In the genomic region with DNA sequence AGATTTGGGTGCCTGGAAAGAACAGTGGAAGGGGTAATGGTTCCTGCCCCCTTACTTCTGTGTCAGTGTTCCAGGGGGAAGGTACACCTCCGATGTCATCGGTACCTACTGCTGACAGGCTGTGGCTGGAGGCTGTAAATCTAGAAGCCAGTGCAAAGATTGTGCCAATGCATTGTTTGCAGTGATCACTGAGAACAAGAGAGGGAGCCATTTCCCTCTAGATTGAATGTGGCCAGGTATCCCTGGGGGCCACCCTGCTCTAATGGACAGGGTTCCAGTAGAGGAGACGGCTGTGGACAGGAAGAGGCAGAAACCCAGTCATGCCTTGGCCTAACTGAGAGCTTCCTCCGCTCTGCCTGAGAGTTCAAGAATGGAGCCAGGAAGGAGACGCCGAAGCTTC, we compare ENCODE assay signal across 15 mouse cellular contexts. TPM values are rescaled to one million over a fixed set of nuclear protein-coding genes. Genes with fewer than 3 reads are reported as not detected.
DNase-seq lines count a peak whose midpoint lies in the region; ATAC-seq and TF ChIP-seq lines count a peak whose summit lies in the region.
"Had no signal": no experiment of that assay in that cellular context is flagged by ENCODE, and none has a peak within 500 bp of the region (broad histone marks: within the 10 kb centered on the region; RNA-seq: fewer than 3 reads in every experiment).

No protein-coding gene starts in this region.

- H3K4me3 ChIP-seq in heart, adult 2 months: no peak overlapping the region
- H3K4me3 ChIP-seq in left cerebral cortex, adult 2 months: no peak overlapping the region
- no peak overlapping the region for H3K4me3 ChIP-seq in forebrain, postnatal 0 days (ENCODE audit: low read depth, low read length)
- H3K4me3 ChIP-seq: embryonic facial prominence, embryonic 12.5 days; heart, embryonic 15.5 days had no signal

- H3K36me3 ChIP-seq in heart, adult 2 months (ENCODE audit: control insufficient read depth, insufficient read depth, low read length): no peaks in the 10 kb centered on the region
- no peaks in the 10 kb centered on the region for H3K36me3 ChIP-seq in forebrain, postnatal 0 days (ENCODE audit: insufficient read depth)
- H3K36me3 ChIP-seq: embryonic facial prominence, embryonic 12.5 days; G1E; heart, embryonic 15.5 days had no signal

- no peak overlapping the region for H3K27ac ChIP-seq in heart, adult 2 months
- H3K27ac ChIP-seq in left cerebral cortex, adult 2 months: no peak overlapping the region
- H3K27ac ChIP-seq in forebrain, postnatal 0 days (ENCODE audit: low read depth, low read length): peak overlapping the region; percentile 58
- H3K27ac ChIP-seq: embryonic facial prominence, embryonic 12.5 days; heart, embryonic 15.5 days had no signal

- H3K27me3 ChIP-seq in heart, adult 2 months (ENCODE audit: control insufficient read depth, insufficient read depth, low read length): no peaks in the 10 kb centered on the region
- no peaks in the 10 kb centered on the region for H3K27me3 ChIP-seq in forebrain, postnatal 0 days (ENCODE audit: insufficient read depth, low read length)
- H3K27me3 ChIP-seq: embryonic facial prominence, embryonic 12.5 days; heart, embryonic 15.5 days had no signal

- WGBS in heart, adult 2 months: 50% methylated on average over 6 of the region's 6 CpGs
- WGBS in forebrain, postnatal 0 days: 60% methylated on average over 6 of the region's 6 CpGs

- TF ChIP-seq CTCF in heart, adult 2 months (IDR thresholded peaks at IDR 0.05): peak; percentile 65
- peak; percentile 29 for TF ChIP-seq CTCF in left cerebral cortex, adult 2 months (IDR thresholded peaks at IDR 0.05)
- TF ChIP-seq CTCF in brain, embryonic 14.5 days (IDR thresholded peaks at IDR 0.05; ENCODE audit: borderline replicate concordance, extremely low read depth, insufficient read depth, insufficient read length): peak; percentile 1; the same call in 1 of the 2 replicates
- peak; percentile 43 for TF ChIP-seq CTCF in forebrain, postnatal 0 days (IDR thresholded peaks at IDR 0.05; ENCODE audit: low read depth)

- no peak for TF ChIP-seq POLR2A in heart, adult 2 months (IDR thresholded peaks at IDR 0.05; ENCODE audit: insufficient read depth, low read depth, low read length)
- TF ChIP-seq POLR2A in brain, embryonic 14.5 days (IDR thresholded peaks at IDR 0.05; ENCODE audit: borderline replicate concordance, extremely low read depth, insufficient read depth, insufficient read length, poor library complexity, severe bottlenecking): no peak

- H3K4me2 ChIP-seq in forebrain, postnatal 0 days (ENCODE audit: low read depth): no peak overlapping the region
- H3K4me2 ChIP-seq: embryonic facial prominence, embryonic 12.5 days; heart, embryonic 15.5 days; liver, embryonic 11.5 days had no signal

- H3K79me2 ChIP-seq in heart, adult 2 months (replicated peaks; ENCODE audit: control insufficient read depth, insufficient read depth, low read length): no peaks in the 10 kb centered on the region

- DNase-seq in heart, adult 2 months: no peak
- DNase-seq in heart, postnatal 25 days (ENCODE audit: low spot score): no peak
- no peak for DNase-seq in left cerebral cortex, adult 2 months (ENCODE audit: extremely low spot score in 1 of 2, low spot score in 2 of 2)
- no peak for DNase-seq in left cerebral cortex, postnatal 36 days (ENCODE audit: low spot score in 2 of 2)
- DNase-seq in brain, embryonic 14.5 days (ENCODE audit: low read depth): no peak
- no peak for DNase-seq in forebrain, postnatal 0 days
- DNase-seq in right cerebral cortex, postnatal 25 days: no peak
- DNase-seq: kidney, adult 8-10 months; lung, postnatal 4 days had no signal

- intact Hi-C loops in heart, adult 2 months (cut with DNase I): loop anchor here (1.0 kb wide), 1 partner anchor 189 kb away; no protein-coding TSS in a partner anchor
- intact Hi-C loops in heart, postnatal 25 days (cut with DNase I): loop anchor here (2.0 to 5.0 kb wide), 2 partner anchors 174 to 189 kb away; no protein-coding TSS in a partner anchor
- intact Hi-C loops in left cerebral cortex, adult 2 months (cut with DNase I): no loop called here
- intact Hi-C loops in left cerebral cortex, postnatal 36 days (cut with DNase I): no loop called here

- peak; percentile 28; the same call in 1 of the 2 replicates for ATAC-seq in forebrain, postnatal 0 days
- ATAC-seq: activated CD4-positive, CD25-positive, alpha-beta regulatory T cell, adult 4 months had no signal

- no peak overlapping the region for H3K9ac ChIP-seq in heart, adult 2 months (ENCODE audit: low read depth, low read length)
- H3K9ac ChIP-seq in forebrain, postnatal 0 days: no peak overlapping the region
- H3K9ac ChIP-seq: embryonic facial prominence, embryonic 12.5 days; heart, embryonic 15.5 days had no signal

- TF ChIP-seq EP300 in heart, adult 2 months (IDR thresholded peaks at IDR 0.05; ENCODE audit: insufficient read depth, low read depth, low read length): no peak

- no peaks in the 10 kb centered on the region for H3K4me1 ChIP-seq in heart, adult 2 months (ENCODE audit: control insufficient read depth, insufficient read depth, low read length)
- H3K4me1 ChIP-seq in forebrain, postnatal 0 days (ENCODE audit: insufficient read depth): no peaks in the 10 kb centered on the region
- H3K4me1 ChIP-seq: embryonic facial prominence, embryonic 12.5 days; heart, embryonic 15.5 days had no signal

- no peaks in the 10 kb centered on the region for H3K9me3 ChIP-seq in forebrain, postnatal 0 days (ENCODE audit: low read length)
- H3K9me3 ChIP-seq: embryonic facial prominence, embryonic 12.5 days; G1E; heart, embryonic 15.5 days had no signal

RNA-seq across cellular contexts. Expression of a gene that starts 18.5 kb away (rescaled TPM):
- total RNA-seq in heart, adult 2 months (2021): 1 to 10 TPM; 2.4 to 5.2 TPM
- 0.39 and 1.6 TPM in 2 replicates for polyA plus RNA-seq in heart, adult 2 months (2012; rRNA removed)
- total RNA-seq in heart, postnatal 25 days (2021): 1 to 10 TPM in 1 of 2 experiments, under 1 TPM in 1; 0.75 to 2.1 TPM
- total RNA-seq in left cerebral cortex, adult 2 months (2021): not detected
- total RNA-seq in left cerebral cortex, postnatal 36 days (2021): not detected
- polyA plus RNA-seq in brain, embryonic 14.5 days (2012; rRNA removed): 0.06 TPM in 1 of 2 replicates, not detected in the other
- total RNA-seq in forebrain, postnatal 0 days (2014; rRNA removed): not detected in 2 replicates
- not detected in 2 replicates for polyA plus RNA-seq in forebrain, postnatal 0 days (2015; fragmentation: Nextera tagmentation; extraction: Ambion mirVana)
- total RNA-seq: left cerebral cortex, adult 18-20 months had no signal
- polyA plus RNA-seq: activated CD4-positive, CD25-positive, alpha-beta regulatory T cell, adult 4 months; embryonic facial prominence, embryonic 12.5 days; G1E had no signal

RNA-seq across cellular contexts. Expression of a gene that starts 54.4 kb away (rescaled TPM):
- 100 to 1,000 TPM; 274 to 351 TPM for total RNA-seq in heart, adult 2 months (2021)
- 788 and 868 TPM in 2 replicates for polyA plus RNA-seq in heart, adult 2 months (2012; rRNA removed)
- total RNA-seq in heart, postnatal 25 days (2021): 100 to 1,000 TPM; 284 to 285 TPM
- total RNA-seq in left cerebral cortex, adult 2 months (2021): 10 to 100 TPM; 93.9 to 94.5 TPM
- 100 to 1,000 TPM; 105 to 117 TPM for total RNA-seq in left cerebral cortex, postnatal 36 days (2021)
- 113 and 140 TPM in 2 replicates for polyA plus RNA-seq in brain, embryonic 14.5 days (2012; rRNA removed)
- 192 and 268 TPM in 2 replicates for total RNA-seq in forebrain, postnatal 0 days (2014; rRNA removed)
- 243 and 282 TPM in 2 replicates for polyA plus RNA-seq in forebrain, postnatal 0 days (2015; fragmentation: Nextera tagmentation; extraction: Ambion mirVana)

Comparison
In these comparisons a context has a peak if more than half of its experiments do, and no peak if none do; other contexts are left out.
1. CTCF ChIP-seq: peak in every context shown above with its lines; median percentile 65 in heart, adult 2 months; 43 in forebrain, postnatal 0 days; 29 in left cerebral cortex, adult 2 months; 1 in brain, embryonic 14.5 days.
2. intact Hi-C loops: an anchor here in heart, adult 2 months (1.0 kb wide) and heart, postnatal 25 days (2.0 to 5.0 kb wide); none called in left cerebral cortex, adult 2 months and left cerebral cortex, postnatal 36 days.